Mouse (Mus musculus) R1 (cell line): ENCODE measurements around the gene Dohh.

Source experiments
- DNase-seq: peaks from one replicate; pipeline ENCODE4 v3.0.0-alpha.2; 2018; ENCODE audit warnings: low read depth, low spot score

Dohh gene

GRCm38 (mm10) chr10:81382039-81382438 lies 2.2 kb upstream of the Dohh start:
- no peak for DNase-seq

- no peak for DNase-seq
Observed at GRCm38 (mm10) chr10:81384605-81384982, 366 bp downstream of the Dohh start.

- peak; percentile 67 for DNase-seq
Observed at GRCm38 (mm10) chr10:81385603-81386306, 1.5 kb downstream of the Dohh start.

GRCm38 (mm10) chr10:81387716-81388115 lies 3.5 kb downstream of the Dohh start:
- no peak for DNase-seq

GRCm38 (mm10) chr10:81388505-81389055 lies 4.4 kb downstream of the Dohh start, which contains the start of gene Gm48552:
TSS of gene Gm48552 (plus strand) at chr10:81389005.
- DNase-seq: no peak

- no peak for DNase-seq
Observed at GRCm38 (mm10) chr10:81389373-81389772, 5.1 kb downstream of the Dohh start.

- DNase-seq: peak; percentile 59
Observed at GRCm38 (mm10) chr10:81389801-81390677, 5.8 kb downstream of the Dohh start.

GRCm38 (mm10) chr10:81390678-81390965 lies 6.4 kb downstream of the Dohh start:
- no peak for DNase-seq

GRCm38 (mm10) chr10:81392270-81392669 lies 8.0 kb downstream of the Dohh start:
- no peak for DNase-seq

GRCm38 (mm10) chr10:81392781-81393185 lies 8.6 kb downstream of the Dohh start, which contains the start of gene Smim24:
TSS of gene Smim24 (plus strand) at chr10:81393051.
- DNase-seq: no peak

- no peak for DNase-seq
Observed at GRCm38 (mm10) chr10:81393456-81394063, 9.3 kb downstream of the Dohh start.

GRCm38 (mm10) chr10:81395127-81395526 lies 10.9 kb downstream of the Dohh start:
- peak; percentile 78 for DNase-seq

- no peak for DNase-seq
Observed at GRCm38 (mm10) chr10:81395865-81396264, 11.6 kb downstream of the Dohh start.

GRCm38 (mm10) chr10:81396749-81397148 lies 12.5 kb downstream of the Dohh start:
- no peak for DNase-seq

- DNase-seq: no peak
Observed at GRCm38 (mm10) chr10:81399296-81399695, 15.1 kb downstream of the Dohh start.

GRCm38 (mm10) chr10:81399798-81400308 lies 15.6 kb downstream of the Dohh start:
- DNase-seq: no peak

- peak; percentile 11 for DNase-seq
Observed at GRCm38 (mm10) chr10:81400371-81401204, 16.4 kb downstream of the Dohh start.

- DNase-seq: peak; percentile 86
Observed at GRCm38 (mm10) chr10:81401205-81401520, 16.9 kb downstream of the Dohh start.

GRCm38 (mm10) chr10:81401521-81402226 lies 17.4 kb downstream of the Dohh start:
- DNase-seq: peak; percentile 97

- DNase-seq: peak; percentile 57
Observed at GRCm38 (mm10) chr10:81402227-81402765, 18.1 kb downstream of the Dohh start.
